Mouse (Mus musculus) megakaryocyte-erythroid progenitor cell, adult 5-6 weeks (primary cell): Measurements from ENCODE around the gene Ifna1. TPM values are rescaled to one million over a fixed set of nuclear protein-coding genes. Genes with fewer than 3 reads are reported as not detected.
A peak's percentile ranks its signal among the peaks of the same experiment; 100 is the strongest.
"Not testable (repeated sequence)": the region's sequence is repeated elsewhere in the genome, so short reads cannot be mapped to it uniquely, and the experiment has no call there.

ENCODE experiments used
- ATAC-seq: replicated peaks from 2 replicates; pipeline ENCODE4 v1.8.0; 2016; ENCODE audit warnings: mild to moderate bottlenecking, inconsistent platforms; ENCODE audit not compliant: severe bottlenecking, poor library complexity, low FRiP score, low TSS enrichment
- total RNA-seq, 2 experiments: library from RNA; stranded (forward) in 1 of 2; stranded (reverse) in 1 of 2; fragments of 200-1000, 215-1000 nt in 1 of 2; fragments of >200 nt in 1 of 2; fragmentation: Nextera tagmentation in 1 of 2; gene quantifications; 2 replicates each; pipeline ENCODE4 v1.2.3; 2014 to 2017

Ifna1 gene
- total RNA-seq (2014; fragmentation: Nextera tagmentation) = not detected in 2 replicates
- not detected in 2 replicates for total RNA-seq (2017)

DNA sequence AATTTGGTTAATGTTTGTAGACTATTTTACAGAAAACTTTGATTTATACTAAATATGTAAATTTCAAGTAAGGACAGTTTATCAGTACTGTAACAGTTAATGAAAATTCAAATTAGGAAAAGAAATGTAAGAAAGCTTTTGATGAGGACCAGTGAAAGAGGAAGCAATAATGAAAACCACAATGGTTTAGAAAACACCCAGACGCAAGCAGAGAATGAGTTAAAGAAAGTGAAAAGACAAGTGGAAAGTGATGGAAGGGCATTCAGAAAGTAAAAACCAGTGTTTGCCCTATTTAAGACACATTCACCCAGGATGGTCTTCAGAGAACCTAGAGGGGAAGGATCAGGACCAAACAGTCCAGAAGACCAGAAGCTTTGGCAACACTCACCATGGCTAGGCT, at the start of gene Ifna1:
Gene Ifna1, plus strand, starts transcription at position 390 of the 400 bp plus-strand sequence.
- no peak for ATAC-seq

DNA sequence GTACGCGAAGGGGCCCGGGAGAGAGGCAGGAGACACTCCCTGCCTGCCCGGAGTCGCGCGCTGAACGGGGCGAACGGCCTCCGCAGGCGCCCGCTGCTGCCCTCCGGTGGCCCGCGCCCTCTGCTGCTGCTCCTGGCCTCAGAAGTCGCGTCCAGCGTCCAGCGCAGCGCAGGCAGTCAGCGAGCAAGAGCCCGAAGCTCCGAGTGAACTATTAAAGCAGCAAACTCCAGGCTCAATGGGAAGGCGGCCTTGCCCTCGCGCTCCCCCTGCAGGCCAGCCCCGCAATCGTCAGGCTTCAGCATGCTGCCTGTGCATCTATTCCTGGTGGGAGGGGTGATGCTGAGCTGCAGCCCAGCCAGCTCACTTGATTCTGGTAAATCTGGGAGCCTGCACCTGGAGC, 46.9 kb upstream of the Ifna1 start, which contains the start of gene Gm13287:
Gene Gm13287, plus strand, starts transcription at position 301 of the 400 bp plus-strand sequence.
- ATAC-seq = not testable (repeated sequence)

- not testable (repeated sequence) for ATAC-seq
Measured at GRCm38 (mm10) chr4:88805231-88805630, 44.7 kb upstream of the Ifna1 start, which contains the start of gene Gm13288. TSS of gene Gm13288 (plus strand) at chr4:88805531.

DNA sequence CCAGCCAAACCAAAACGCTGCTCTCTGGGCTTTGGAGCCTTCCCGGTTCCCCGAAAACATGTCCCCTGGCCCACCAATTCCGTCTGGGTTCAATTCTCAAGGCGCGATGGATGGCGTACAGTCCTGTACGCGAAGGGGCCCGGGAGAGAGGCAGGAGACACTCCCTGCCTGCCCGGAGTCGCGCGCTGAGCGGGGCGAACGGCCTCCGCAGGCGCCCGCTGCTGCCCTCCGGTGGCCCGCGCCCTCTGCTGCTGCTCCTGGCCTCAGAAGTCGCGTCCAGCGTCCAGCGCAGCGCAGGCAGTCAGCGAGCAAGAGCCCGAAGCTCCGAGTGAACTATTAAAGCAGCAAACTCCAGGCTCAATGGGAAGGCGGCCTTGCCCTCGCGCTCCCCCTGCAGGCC, 44.1 kb upstream of the Ifna1 start:
- ATAC-seq = not testable (repeated sequence)

- ATAC-seq = no peak
Measured at GRCm38 (mm10) chr4:88815928-88816327, 34.0 kb upstream of the Ifna1 start, which contains the start of gene Ifna7. TSS of gene Ifna7 (plus strand) at chr4:88816228.

DNA sequence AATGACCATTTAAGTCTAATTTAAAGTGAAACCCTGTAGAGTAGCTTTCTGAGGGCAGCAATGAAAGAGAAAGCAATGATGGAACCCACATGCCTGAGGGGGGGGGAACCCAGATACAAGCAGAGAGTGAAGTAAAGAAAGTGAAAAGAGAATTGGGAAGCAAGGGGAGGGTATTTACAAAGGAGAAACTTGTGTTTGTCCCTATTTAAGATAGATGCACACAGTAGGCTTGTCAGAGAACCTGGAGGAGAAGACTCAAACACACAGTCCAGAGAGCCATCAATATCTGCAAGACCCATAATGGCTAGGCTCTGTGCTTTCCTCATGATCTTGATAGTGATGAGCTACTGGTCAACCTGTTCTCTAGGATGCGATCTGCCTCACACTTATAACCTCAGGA, 30.2 kb upstream of the Ifna1 start, which contains the start of gene Ifna11:
Gene Ifna11, plus strand, starts transcription at position 301 of the 400 bp plus-strand sequence.
- no peak for ATAC-seq

DNA sequence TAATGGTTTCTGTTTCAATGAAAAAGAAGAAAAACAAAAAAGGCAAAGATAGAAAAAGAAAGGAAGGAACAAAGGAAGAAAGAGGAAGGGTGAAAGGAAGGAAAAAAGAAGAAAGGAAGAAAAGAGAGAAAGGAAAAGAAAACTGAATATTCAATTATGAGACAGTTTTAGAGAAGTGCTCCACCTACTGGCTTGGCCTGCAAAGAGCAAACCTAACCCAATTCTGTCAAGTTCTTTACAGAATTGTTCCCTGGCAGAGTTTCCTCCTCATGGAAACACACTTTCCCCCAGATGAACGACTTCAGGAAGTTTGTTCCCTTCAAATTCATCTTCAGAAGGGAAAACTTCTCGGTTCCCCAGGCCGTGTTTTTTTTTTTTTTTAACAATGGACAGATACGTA, 26.9 kb upstream of the Ifna1 start:
- peak; percentile 79; the same call in 1 of the 2 replicates for ATAC-seq

GRCm38 (mm10) chr4:88827116-88827515, 22.8 kb upstream of the Ifna1 start, which contains the start of gene Ifna6:
TSS of gene Ifna6 (plus strand) at chr4:88827416.
- ATAC-seq = not testable (repeated sequence)

GRCm38 (mm10) chr4:88830523-88830922, 19.4 kb upstream of the Ifna1 start:
- ATAC-seq = no peak

DNA sequence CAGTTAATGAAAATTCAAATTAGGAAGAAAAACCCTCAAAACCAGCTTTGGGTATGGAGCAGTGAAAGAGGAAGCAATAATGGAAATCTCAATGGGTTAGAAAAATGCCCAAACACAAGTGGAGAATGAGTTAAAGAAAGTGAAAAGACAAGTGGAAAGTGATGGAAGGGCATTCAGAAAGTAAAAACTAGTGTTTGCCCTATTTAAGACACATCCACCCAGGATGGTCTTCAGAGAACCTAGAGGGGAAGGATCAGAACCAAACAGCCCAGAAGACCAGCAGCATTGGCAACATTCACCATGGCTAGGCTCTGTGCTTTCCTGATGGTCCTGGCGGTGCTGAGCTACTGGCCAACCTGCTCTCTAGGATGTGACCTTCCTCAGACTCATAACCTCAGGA, 14.7 kb upstream of the Ifna1 start, which contains the start of gene Ifna5:
Gene Ifna5, plus strand, starts transcription at position 301 of the 400 bp plus-strand sequence.
- ATAC-seq = not testable (repeated sequence)

- ATAC-seq = no peak
Measured at GRCm38 (mm10) chr4:88838828-88839227, 11.1 kb upstream of the Ifna1 start.

GRCm38 (mm10) chr4:88840058-88840457, 9.8 kb upstream of the Ifna1 start:
- ATAC-seq = no peak

- no peak for ATAC-seq
Measured at GRCm38 (mm10) chr4:88841438-88841911, 8.4 kb upstream of the Ifna1 start, which contains the start of gene Ifna4. TSS of gene Ifna4 (plus strand) at chr4:88841861.

GRCm38 (mm10) chr4:88845334-88845733, 4.6 kb upstream of the Ifna1 start:
- no peak for ATAC-seq

DNA sequence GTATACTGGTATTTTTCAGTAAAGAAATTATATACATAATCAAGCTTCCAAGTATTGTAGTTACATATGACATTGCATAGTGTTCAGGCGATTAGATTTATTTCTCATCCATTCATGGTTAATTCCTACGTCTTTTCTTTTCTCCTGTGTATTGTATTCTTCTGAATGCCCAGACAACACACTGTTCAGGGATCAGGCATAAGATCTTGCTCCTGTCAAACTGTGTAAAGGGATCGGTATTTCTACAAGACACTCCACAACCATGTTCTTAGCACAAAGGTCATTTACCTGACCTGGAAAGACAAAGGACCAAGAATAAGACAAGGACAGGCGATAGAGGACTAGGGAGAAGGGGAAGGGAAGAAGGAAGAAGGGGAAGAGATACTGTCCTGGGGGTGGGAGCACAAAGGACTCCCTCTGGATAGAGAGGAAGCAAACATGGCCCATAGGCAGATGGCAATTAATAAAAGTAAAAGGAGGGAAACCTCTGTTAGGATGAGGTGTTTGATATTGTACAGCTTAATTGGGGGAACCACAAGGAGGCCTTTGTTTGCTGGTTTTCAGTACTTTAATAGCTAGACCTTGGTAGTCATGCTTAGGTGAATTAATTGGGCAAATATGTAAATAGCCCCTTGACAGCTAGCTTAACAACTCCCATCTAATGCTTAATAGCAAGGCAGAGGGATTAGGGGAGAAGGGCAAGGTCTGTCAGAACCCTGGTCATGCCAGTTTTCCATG, 1.3 kb downstream of the Ifna1 start:
- no peak for ATAC-seq

- no peak for ATAC-seq
Measured at GRCm38 (mm10) chr4:88859214-88859613, 9.3 kb downstream of the Ifna1 start.

DNA sequence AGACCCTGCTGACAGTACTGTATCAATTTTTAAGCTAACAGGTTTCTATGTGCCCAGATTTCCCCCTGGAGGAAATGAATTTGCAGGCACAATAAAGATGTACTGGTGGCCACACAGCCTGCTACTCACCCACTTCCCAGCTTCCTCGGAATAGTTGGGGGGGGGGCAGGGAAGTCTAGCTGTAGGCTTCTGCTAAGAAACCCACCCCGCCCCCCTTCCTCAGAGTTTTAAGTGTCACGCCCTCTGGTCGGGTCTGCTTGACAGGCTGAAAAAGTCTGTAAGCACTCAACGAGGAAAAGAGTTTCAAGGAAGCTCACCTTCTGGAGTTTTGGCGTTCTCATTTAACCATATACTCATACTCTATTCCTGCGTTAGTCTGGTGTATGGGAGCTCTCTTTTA, 13.4 kb downstream of the Ifna1 start:
- no peak for ATAC-seq

DNA sequence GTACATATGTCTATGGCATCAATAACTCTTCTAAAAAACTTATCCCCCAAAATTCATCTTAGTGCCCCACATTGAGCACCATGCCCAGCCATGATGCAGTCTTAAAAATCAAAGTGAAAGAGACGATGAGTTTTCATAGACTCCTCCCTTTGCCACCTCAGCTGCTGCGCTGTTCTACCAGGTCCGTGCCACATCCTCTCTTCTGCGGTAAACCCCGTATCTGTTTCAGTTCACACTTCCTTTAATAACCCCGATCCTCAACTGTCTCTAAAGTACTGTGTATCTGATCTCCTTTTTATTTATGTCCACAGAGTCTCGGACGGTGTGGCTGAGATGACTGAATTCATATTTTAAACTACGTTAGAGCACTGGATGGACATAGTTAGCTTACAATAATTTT, 14.7 kb downstream of the Ifna1 start:
- ATAC-seq = peak; percentile 76

DNA sequence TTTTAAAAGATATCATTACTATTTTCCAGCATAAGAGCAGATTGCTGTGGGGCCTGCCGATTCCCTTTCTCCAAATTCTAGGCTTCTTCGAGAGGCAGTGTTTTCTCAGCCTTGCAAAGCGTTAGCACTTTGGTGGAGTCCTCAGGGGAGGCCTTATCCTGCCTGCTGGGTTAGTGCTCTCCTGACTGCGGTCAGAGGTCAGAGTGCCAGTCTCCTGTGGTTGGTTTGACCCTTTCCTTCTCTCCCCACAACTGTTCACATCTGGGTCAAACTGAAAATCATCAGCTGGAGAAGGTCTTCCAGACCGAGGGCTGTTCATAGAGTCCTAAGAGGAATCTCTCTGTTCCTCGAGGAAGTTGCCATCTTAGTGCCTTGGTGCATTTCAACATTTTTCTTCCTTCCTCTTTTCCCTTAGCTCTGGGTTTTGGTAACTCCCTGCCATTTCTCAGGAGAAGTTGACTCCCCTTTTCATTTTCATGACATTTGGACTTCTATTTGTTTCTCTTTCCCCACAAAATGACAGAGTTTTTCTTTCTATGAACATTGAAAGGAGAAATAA, 15.2 kb downstream of the Ifna1 start:
- ATAC-seq = no peak

DNA sequence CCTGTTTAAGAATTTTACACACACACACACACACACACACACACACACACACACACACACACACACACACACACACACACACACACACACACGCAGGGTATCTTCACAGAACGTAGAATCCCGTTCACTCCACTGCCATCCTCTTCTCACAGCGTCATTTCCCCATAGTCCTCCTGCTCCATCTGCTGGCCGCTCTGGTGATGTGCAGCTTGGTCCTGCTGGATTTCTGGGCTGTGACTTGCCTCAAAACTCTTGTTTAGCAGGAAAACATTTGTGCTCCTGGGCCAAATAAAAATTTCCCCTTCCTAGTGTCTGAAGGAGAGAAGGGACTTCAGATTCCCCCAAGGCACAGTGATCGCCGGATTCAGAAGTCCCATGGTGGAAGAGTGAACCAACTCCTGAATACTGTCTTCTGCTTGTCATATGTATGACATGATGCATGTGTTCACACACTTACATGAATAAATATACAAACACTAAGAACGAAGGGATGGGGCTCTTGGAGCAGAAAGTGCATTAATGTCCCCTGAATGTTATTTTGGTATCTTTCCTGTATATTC, 17.6 kb downstream of the Ifna1 start:
- peak; percentile 88 for ATAC-seq
